Mouse (Mus musculus): ENCODE measurements around the gene Trpv5. TPM values are rescaled to one million over a fixed set of nuclear protein-coding genes. Genes with fewer than 3 reads are reported as not detected.

Gene Trpv5
- polyA plus RNA-seq, 1 experiment from 2014 or later, result not detected

GRCm38 (mm10) chr6:41653173-41653572 lies 27.4 kb downstream of the Trpv5 start:
- Histone ChIP-seq H3K9me3 (ENCODE audit: control insufficient read depth, low read length) (no peaks in the 10 kb centered on the region), H3K9ac (ENCODE audit: low read length) (no peak overlapping the region), H3K36me3 (ENCODE audit: control insufficient read depth, insufficient read depth, low read length) (no peaks in the 10 kb centered on the region), H3K4me1 (ENCODE audit: control insufficient read depth, insufficient read depth, low read length) (no peaks in the 10 kb centered on the region), H3K4me2 (ENCODE audit: low read depth, severe bottlenecking) (no peak overlapping the region), H3K27ac (replicated peaks; ENCODE audit: low read depth, low read length) (no peak overlapping the region), H3K27me3 (ENCODE audit: control insufficient read depth, insufficient read depth, low read length) (no peaks in the 10 kb centered on the region), H3K4me3 (ENCODE audit: low read depth, low read length) (no peak overlapping the region)
- ATAC-seq (ENCODE audit: insufficient number of reproducible peaks, low FRiP score, low TSS enrichment, low read depth), result no peak
- DNase-seq (ENCODE audit: low spot score), result no peak
- WGBS, result 96% methylated on average over 5 of the region's 5 CpGs

- Histone ChIP-seq H3K27ac (replicated peaks; ENCODE audit: low read depth, low read length) (no peak overlapping the region), H3K27me3 (ENCODE audit: control insufficient read depth, insufficient read depth, low read length) (no peaks in the 10 kb centered on the region), H3K9me3 (ENCODE audit: control insufficient read depth, low read length) (no peaks in the 10 kb centered on the region), H3K9ac (ENCODE audit: low read length) (no peak overlapping the region), H3K4me3 (ENCODE audit: low read depth, low read length) (no peak overlapping the region), H3K4me2 (ENCODE audit: low read depth, severe bottlenecking) (no peak overlapping the region), H3K36me3 (ENCODE audit: control insufficient read depth, insufficient read depth, low read length) (no peaks in the 10 kb centered on the region), H3K4me1 (ENCODE audit: control insufficient read depth, insufficient read depth, low read length) (no peaks in the 10 kb centered on the region)
- no peak for ATAC-seq (ENCODE audit: insufficient number of reproducible peaks, low FRiP score, low TSS enrichment, low read depth)
- DNase-seq (ENCODE audit: low spot score), result no peak
Observed at GRCm38 (mm10) chr6:41646672-41647071, 33.9 kb downstream of the Trpv5 start.

GRCm38 (mm10) chr6:41646220-41646619 lies 34.3 kb downstream of the Trpv5 start:
- Histone ChIP-seq H3K27me3 (ENCODE audit: control insufficient read depth, insufficient read depth, low read length) (no peaks in the 10 kb centered on the region), H3K4me2 (ENCODE audit: low read depth, severe bottlenecking) (no peak overlapping the region), H3K27ac (replicated peaks; ENCODE audit: low read depth, low read length) (no peak overlapping the region), H3K9ac (ENCODE audit: low read length) (no peak overlapping the region), H3K4me3 (ENCODE audit: low read depth, low read length) (no peak overlapping the region), H3K9me3 (ENCODE audit: control insufficient read depth, low read length) (no peaks in the 10 kb centered on the region), H3K4me1 (ENCODE audit: control insufficient read depth, insufficient read depth, low read length) (no peaks in the 10 kb centered on the region), H3K36me3 (ENCODE audit: control insufficient read depth, insufficient read depth, low read length) (no peaks in the 10 kb centered on the region)
- DNase-seq (ENCODE audit: low spot score) (no peak), ATAC-seq (ENCODE audit: insufficient number of reproducible peaks, low FRiP score, low TSS enrichment, low read depth) (no peak)
- 88% methylated on average over 3 of the region's 3 CpGs for WGBS

GRCm38 (mm10) chr6:41643227-41643626 lies 37.3 kb downstream of the Trpv5 start:
- Histone ChIP-seq H3K4me2 (ENCODE audit: low read depth, severe bottlenecking) (no peak overlapping the region), H3K4me3 (ENCODE audit: low read depth, low read length) (no peak overlapping the region), H3K4me1 (ENCODE audit: control insufficient read depth, insufficient read depth, low read length) (no peaks in the 10 kb centered on the region), H3K9ac (ENCODE audit: low read length) (no peak overlapping the region), H3K27ac (replicated peaks; ENCODE audit: low read depth, low read length) (no peak overlapping the region), H3K9me3 (ENCODE audit: control insufficient read depth, low read length) (no peaks in the 10 kb centered on the region), H3K27me3 (ENCODE audit: control insufficient read depth, insufficient read depth, low read length) (no peaks in the 10 kb centered on the region), H3K36me3 (ENCODE audit: control insufficient read depth, insufficient read depth, low read length) (no peaks in the 10 kb centered on the region)
- no peak for DNase-seq (ENCODE audit: low spot score)
- ATAC-seq (ENCODE audit: insufficient number of reproducible peaks, low FRiP score, low TSS enrichment, low read depth), result no peak
- 92% methylated on average over 3 of the region's 3 CpGs for WGBS

DNA sequence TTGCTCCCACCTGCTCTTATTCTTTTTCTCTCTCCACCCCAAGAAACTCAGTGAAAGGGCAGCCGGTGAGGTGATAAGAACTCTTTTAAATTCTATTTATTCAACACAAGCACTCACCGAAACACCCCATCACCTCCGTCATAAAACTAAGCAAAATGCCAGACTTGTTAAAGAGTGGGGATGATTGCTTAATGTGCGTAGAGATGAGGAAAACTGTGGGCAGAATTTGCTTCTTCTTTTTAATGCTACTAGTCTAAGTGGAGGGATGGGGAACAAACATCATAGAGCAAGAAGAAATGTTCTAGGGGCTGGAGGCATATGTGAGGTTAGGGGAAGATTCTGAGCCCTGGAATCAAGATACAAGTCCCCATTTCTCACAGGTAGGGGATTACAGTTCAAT lies 37.8 kb downstream of the Trpv5 start:
- Histone ChIP-seq H3K4me1 (ENCODE audit: control insufficient read depth, insufficient read depth, low read length) (no peaks in the 10 kb centered on the region), H3K27me3 (ENCODE audit: control insufficient read depth, insufficient read depth, low read length) (no peaks in the 10 kb centered on the region), H3K36me3 (ENCODE audit: control insufficient read depth, insufficient read depth, low read length) (no peaks in the 10 kb centered on the region), H3K27ac (replicated peaks; ENCODE audit: low read depth, low read length) (no peak overlapping the region), H3K9ac (ENCODE audit: low read length) (no peak overlapping the region), H3K4me3 (ENCODE audit: low read depth, low read length) (no peak overlapping the region), H3K9me3 (ENCODE audit: control insufficient read depth, low read length) (no peaks in the 10 kb centered on the region), H3K4me2 (ENCODE audit: low read depth, severe bottlenecking) (no peak overlapping the region)
- WGBS, result 83% methylated on average over 4 of the region's 4 CpGs
- no peak for DNase-seq (ENCODE audit: low spot score)
- no peak for ATAC-seq (ENCODE audit: insufficient number of reproducible peaks, low FRiP score, low TSS enrichment, low read depth)

GRCm38 (mm10) chr6:41641173-41641866 lies 39.2 kb downstream of the Trpv5 start:
- no peak for DNase-seq (ENCODE audit: low spot score)
- Histone ChIP-seq H3K9ac (ENCODE audit: low read length) (no peak overlapping the region), H3K27me3 (ENCODE audit: control insufficient read depth, insufficient read depth, low read length) (no peaks in the 10 kb centered on the region), H3K4me2 (ENCODE audit: low read depth, severe bottlenecking) (no peak overlapping the region), H3K4me1 (ENCODE audit: control insufficient read depth, insufficient read depth, low read length) (no peaks in the 10 kb centered on the region), H3K36me3 (ENCODE audit: control insufficient read depth, insufficient read depth, low read length) (no peaks in the 10 kb centered on the region), H3K27ac (replicated peaks; ENCODE audit: low read depth, low read length) (no peak overlapping the region), H3K9me3 (ENCODE audit: control insufficient read depth, low read length) (no peaks in the 10 kb centered on the region), H3K4me3 (ENCODE audit: low read depth, low read length) (no peak overlapping the region)
- 77% methylated on average over 6 of the region's 6 CpGs for WGBS
- no peak for ATAC-seq (ENCODE audit: insufficient number of reproducible peaks, low FRiP score, low TSS enrichment, low read depth)

- H3K4me2 ChIP-seq (ENCODE audit: low read depth, severe bottlenecking), result no peak overlapping the region
- H3K4me1 ChIP-seq (ENCODE audit: control insufficient read depth, insufficient read depth, low read length), result no peaks in the 10 kb centered on the region
- no peak overlapping the region for H3K27ac ChIP-seq (replicated peaks; ENCODE audit: low read depth, low read length)
- no peaks in the 10 kb centered on the region for H3K27me3 ChIP-seq (ENCODE audit: control insufficient read depth, insufficient read depth, low read length)
- DNase-seq (ENCODE audit: low spot score), result no peak
- no peak for ATAC-seq (ENCODE audit: insufficient number of reproducible peaks, low FRiP score, low TSS enrichment, low read depth)
- no peaks in the 10 kb centered on the region for H3K9me3 ChIP-seq (ENCODE audit: control insufficient read depth, low read length)
- H3K4me3 ChIP-seq (ENCODE audit: low read depth, low read length), result no peak overlapping the region
- no peaks in the 10 kb centered on the region for H3K36me3 ChIP-seq (ENCODE audit: control insufficient read depth, insufficient read depth, low read length)
- no peak overlapping the region for H3K9ac ChIP-seq (ENCODE audit: low read length)
- 64% methylated on average over 3 of the region's 3 CpGs for WGBS
Observed at GRCm38 (mm10) chr6:41640449-41640848, 40.1 kb downstream of the Trpv5 start.

DNA sequence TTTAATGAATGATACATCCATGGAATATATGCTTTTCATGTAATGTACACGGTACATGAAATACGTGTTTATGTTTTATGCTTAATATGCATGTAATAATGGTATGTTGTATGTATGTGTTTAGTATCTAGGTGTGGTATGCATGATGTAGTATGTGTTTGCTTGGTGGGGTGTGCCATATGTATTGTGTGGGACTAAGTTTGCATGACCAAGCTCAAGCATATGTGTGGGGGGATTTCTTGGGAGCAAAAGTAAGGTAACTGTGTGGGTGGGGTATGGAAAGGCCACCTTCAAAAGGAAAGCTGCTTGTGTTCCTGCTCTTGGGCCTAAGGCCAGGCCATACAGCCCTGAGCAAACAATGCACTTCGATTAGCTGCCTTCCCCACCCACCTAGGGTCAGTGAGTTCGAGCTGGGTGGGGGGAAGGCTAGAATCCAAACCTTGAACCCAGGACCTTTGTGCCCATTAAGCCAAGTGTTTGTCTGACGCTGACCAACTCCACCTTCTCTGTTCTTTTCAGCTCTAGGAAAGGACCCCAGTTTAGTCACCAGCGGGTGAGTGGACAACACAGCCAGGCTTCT lies 42.6 kb downstream of the Trpv5 start:
- Histone ChIP-seq H3K4me1 (ENCODE audit: control insufficient read depth, insufficient read depth, low read length) (no peaks in the 10 kb centered on the region), H3K27ac (replicated peaks; ENCODE audit: low read depth, low read length) (no peak overlapping the region), H3K4me3 (ENCODE audit: low read depth, low read length) (no peak overlapping the region), H3K9me3 (ENCODE audit: control insufficient read depth, low read length) (no peaks in the 10 kb centered on the region), H3K4me2 (ENCODE audit: low read depth, severe bottlenecking) (no peak overlapping the region), H3K36me3 (ENCODE audit: control insufficient read depth, insufficient read depth, low read length) (no peaks in the 10 kb centered on the region), H3K27me3 (ENCODE audit: control insufficient read depth, insufficient read depth, low read length) (no peaks in the 10 kb centered on the region), H3K9ac (ENCODE audit: low read length) (no peak overlapping the region)
- no peak for ATAC-seq (ENCODE audit: insufficient number of reproducible peaks, low FRiP score, low TSS enrichment, low read depth)
- no peak for DNase-seq (ENCODE audit: low spot score)
- 74% methylated on average over 6 of the region's 6 CpGs for WGBS

DNA sequence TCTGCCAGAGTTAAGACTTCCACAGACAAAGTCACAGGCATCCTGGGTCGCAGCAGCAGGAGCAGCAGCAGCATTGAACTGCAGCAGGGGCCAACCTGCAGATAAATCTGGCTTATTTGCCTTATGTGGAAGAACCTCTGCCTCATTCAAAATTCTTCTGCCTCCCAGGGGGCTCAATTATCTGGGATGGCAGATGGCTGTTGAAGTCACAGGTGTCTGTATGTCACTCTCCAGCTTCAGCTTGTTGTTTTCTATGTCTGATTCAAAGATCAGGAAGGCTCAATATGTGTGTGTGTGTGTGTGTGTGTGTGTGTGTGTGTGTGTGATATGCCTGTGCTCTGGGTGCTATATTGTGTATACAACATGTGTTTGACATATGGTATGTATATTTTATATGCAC lies 43.2 kb downstream of the Trpv5 start:
- 33% methylated on average over 1 of the region's 1 CpGs for WGBS
- DNase-seq (ENCODE audit: low spot score), result no peak
- H3K9ac ChIP-seq (ENCODE audit: low read length), result no peak overlapping the region
- ATAC-seq (ENCODE audit: insufficient number of reproducible peaks, low FRiP score, low TSS enrichment, low read depth), result no peak
- H3K4me1 ChIP-seq (ENCODE audit: control insufficient read depth, insufficient read depth, low read length), result no peaks in the 10 kb centered on the region
- no peak overlapping the region for H3K4me2 ChIP-seq (ENCODE audit: low read depth, severe bottlenecking)
- H3K27ac ChIP-seq (replicated peaks; ENCODE audit: low read depth, low read length), result no peak overlapping the region
- H3K27me3 ChIP-seq (ENCODE audit: control insufficient read depth, insufficient read depth, low read length), result no peaks in the 10 kb centered on the region
- no peak overlapping the region for H3K4me3 ChIP-seq (ENCODE audit: low read depth, low read length)
- H3K36me3 ChIP-seq (ENCODE audit: control insufficient read depth, insufficient read depth, low read length), result no peaks in the 10 kb centered on the region
- H3K9me3 ChIP-seq (ENCODE audit: control insufficient read depth, low read length), result no peaks in the 10 kb centered on the region
